Mouse (Mus musculus) kidney, postnatal 0 days (tissue): ENCODE results near the gene Mpdz. TPM values are rescaled to one million over a fixed set of nuclear protein-coding genes. Genes with fewer than 3 reads are reported as not detected.

Experiments used
- ATAC-seq: fragments of 200-750 bp; cut with Nextera tagmentation; replicated peaks from 2 replicates; pipeline ENCODE4 v1.8.0; 2017; ENCODE audit warnings: low read depth, moderate number of reproducible peaks, moderate TSS enrichment, moderate library complexity; ENCODE audit not compliant: low FRiP score
- DNase-seq: peaks from one replicate; pipeline ENCODE4 v3.0.0-alpha.2; 2016; ENCODE audit warnings: low spot score
- H3K27ac ChIP-seq: fragments of 300-500 bp; sonication (generic); 2 replicates; pipeline ENCODE4 v1.5.1; 2014; ENCODE audit warnings: mild to moderate bottlenecking
- H3K27me3 ChIP-seq: fragments of 300-500 bp; sonication (generic); 2 replicates; pipeline ENCODE4 v1.6.1; 2014; ENCODE audit warnings: low read length, mixed read lengths; ENCODE audit not compliant: insufficient read depth
- H3K36me3 ChIP-seq: fragments of 300-500 bp; sonication (generic); 2 replicates; pipeline ENCODE4 v1.6.1; 2014; ENCODE audit warnings: low read length, mixed read lengths; ENCODE audit not compliant: insufficient read depth
- H3K4me1 ChIP-seq: fragments of 300-500 bp; sonication (generic); replicated peaks from 2 replicates; pipeline ENCODE4 v1.6.1; 2014; ENCODE audit warnings: antibody characterized with exemption, low read length, mixed read lengths; ENCODE audit not compliant: insufficient read depth
- H3K4me2 ChIP-seq: fragments of 300-500 bp; sonication (generic); 2 replicates; pipeline ENCODE4 v1.6.1; 2014; ENCODE audit warnings: mild to moderate bottlenecking, low read length, moderate library complexity, mixed read lengths
- H3K4me3 ChIP-seq: fragments of 300-500 bp; sonication (generic); replicated peaks from 2 replicates; pipeline ENCODE4 v1.5.1; 2014; ENCODE audit warnings: low read depth, low read length
- H3K9ac ChIP-seq: fragments of 300-500 bp; sonication (generic); 2 replicates; pipeline ENCODE4 v1.6.1; 2014; ENCODE audit warnings: low read depth, low read length
- H3K9me3 ChIP-seq: fragments of 300-500 bp; sonication (generic); replicated peaks from 2 replicates; pipeline ENCODE4 v1.6.1; 2016; ENCODE audit warnings: low read length, inconsistent platforms, mixed read lengths
- CTCF ChIP-seq: IDR thresholded peaks from 2 replicates; pipeline ENCODE4 v1.5.1; 2016; ENCODE audit warnings: antibody characterized with exemption, low read depth, mild to moderate bottlenecking, moderate library complexity
- WGBS: fragments of 180-500 bp; shearing (Covaris S2); extraction: QIAGEN DNeasy Blood & Tissue Kit; methylation state at CpG from one replicate; pipeline ENCODE4 v1.1.7; 2014; 5-methylcytosine and 5-hydroxymethylcytosine counted together
- polyA plus RNA-seq: library from polyadenylated mRNA; unstranded; fragments of >200 nt; fragmentation: Nextera tagmentation; extraction: Ambion mirVana; gene quantifications from 2 replicates; pipeline ENCODE4 v1.2.1, GENCODE M21; 2015

Mpdz gene
- polyA plus RNA-seq, 1 experiment from 2014 or later = 16.1 TPM

DNA sequence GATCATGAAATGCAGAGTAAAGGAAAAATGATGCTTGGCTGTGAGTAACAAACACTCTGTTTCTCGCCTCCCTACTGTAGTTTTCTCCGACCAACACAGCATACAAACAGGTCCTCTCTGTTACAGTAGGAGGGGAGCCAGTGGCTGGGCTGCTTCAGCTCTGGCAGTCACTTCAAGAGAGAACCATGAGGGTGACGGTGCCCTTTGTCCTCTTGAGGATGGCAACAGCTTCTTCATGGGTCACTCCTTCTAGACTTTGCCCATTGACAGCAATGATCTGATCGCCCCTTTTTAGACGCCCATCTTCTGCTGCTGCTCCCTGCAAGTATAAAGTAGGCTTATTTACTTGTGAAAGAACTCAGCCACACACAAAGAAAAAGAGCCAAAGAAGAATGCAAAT, 163.2 kb downstream of the Mpdz start:
- WGBS = 88% methylated on average over 5 of the region's 5 CpGs
- TF ChIP-seq CTCF = no peak
- Histone ChIP-seq H3K4me3 (no peak overlapping the region), H3K4me1 (peaks cover 4% of the 10 kb centered on the region; the same call in 1 of the 2 replicates), H3K36me3 (peaks cover 4% of the 10 kb centered on the region; the same call in 1 of the 2 replicates), H3K9me3 (no peaks in the 10 kb centered on the region), H3K27ac (no peak overlapping the region), H3K9ac (no peak overlapping the region), H3K4me2 (no peak overlapping the region), H3K27me3 (no peaks in the 10 kb centered on the region)
- ATAC-seq = peak; percentile 76
- DNase-seq = no peak

DNA sequence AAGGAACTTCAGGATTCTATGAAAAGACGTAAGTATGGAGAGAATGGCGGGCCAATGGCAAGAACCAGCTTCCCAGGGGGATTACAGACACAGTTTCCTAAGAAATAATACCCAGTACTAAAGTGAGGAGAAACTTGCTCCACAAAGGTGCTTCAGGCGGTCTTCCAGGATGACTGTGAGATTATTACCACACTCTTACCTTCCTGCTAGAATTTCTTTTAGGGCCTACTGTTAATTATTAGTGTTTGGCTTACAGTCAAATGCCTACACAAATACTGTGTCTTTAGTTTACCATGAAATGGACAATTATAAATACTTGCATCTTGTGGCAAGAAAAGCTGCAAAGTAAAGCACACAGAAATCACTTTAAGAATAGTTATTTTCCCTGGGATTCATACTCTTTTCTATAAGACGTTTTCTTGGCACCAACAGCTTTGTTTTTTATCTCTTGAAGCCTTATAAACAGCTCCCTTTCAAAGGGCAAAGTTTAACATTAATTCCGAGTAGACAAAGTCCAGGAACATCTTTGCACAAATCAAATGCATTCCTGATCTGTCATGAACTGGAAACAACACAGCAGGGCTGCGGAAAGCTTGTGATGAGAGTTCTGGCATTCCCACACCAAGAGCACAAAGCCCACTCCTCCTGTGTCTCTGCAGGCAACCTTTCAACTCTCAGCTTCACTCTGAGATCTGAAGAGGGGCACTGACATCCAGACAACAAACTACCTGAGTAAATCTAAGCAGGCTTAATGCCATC, 166.5 kb downstream of the Mpdz start:
- DNase-seq (peak; percentile 66), ATAC-seq (peak; percentile 74)
- H3K4me3 ChIP-seq = no peak overlapping the region
- H3K36me3 ChIP-seq = 0 out of 2 replicates have a peak, but pooled peaks cover 2% of the 10 kb centered on the region
- H3K27ac ChIP-seq = peak overlapping the region; percentile 72
- WGBS = 54% methylated on average over 6 of the region's 6 CpGs
- peaks cover 4% of the 10 kb centered on the region; the same call in 1 of the 2 replicates for H3K4me1 ChIP-seq
- H3K27me3 ChIP-seq = no peaks in the 10 kb centered on the region
- no peak overlapping the region for H3K4me2 ChIP-seq
- TF ChIP-seq CTCF = no peak
- H3K9me3 ChIP-seq = no peaks in the 10 kb centered on the region
- no peak overlapping the region for H3K9ac ChIP-seq

DNA sequence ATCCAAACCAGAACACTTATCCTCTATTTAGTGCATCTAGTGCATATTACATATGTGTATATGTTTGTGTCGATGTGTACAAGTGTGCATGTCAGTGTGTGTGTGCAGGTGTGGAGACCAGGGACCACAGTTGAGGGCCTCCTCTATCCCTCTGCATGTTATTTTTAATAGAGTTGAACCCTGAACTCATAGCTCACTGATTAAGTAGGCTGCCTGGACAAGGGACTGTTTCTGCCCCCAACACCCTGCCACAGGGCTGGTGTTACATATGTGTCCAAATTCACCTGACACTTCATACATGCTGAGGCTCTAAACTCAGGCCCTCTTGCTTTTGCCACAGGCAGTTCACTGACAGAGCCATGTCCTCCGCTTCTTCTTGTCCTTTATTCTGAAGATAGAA, 169.5 kb downstream of the Mpdz start:
- TF ChIP-seq CTCF = no peak
- ATAC-seq = 0 out of 2 replicates have a peak, but pooled peaks have one; percentile 33

DNA sequence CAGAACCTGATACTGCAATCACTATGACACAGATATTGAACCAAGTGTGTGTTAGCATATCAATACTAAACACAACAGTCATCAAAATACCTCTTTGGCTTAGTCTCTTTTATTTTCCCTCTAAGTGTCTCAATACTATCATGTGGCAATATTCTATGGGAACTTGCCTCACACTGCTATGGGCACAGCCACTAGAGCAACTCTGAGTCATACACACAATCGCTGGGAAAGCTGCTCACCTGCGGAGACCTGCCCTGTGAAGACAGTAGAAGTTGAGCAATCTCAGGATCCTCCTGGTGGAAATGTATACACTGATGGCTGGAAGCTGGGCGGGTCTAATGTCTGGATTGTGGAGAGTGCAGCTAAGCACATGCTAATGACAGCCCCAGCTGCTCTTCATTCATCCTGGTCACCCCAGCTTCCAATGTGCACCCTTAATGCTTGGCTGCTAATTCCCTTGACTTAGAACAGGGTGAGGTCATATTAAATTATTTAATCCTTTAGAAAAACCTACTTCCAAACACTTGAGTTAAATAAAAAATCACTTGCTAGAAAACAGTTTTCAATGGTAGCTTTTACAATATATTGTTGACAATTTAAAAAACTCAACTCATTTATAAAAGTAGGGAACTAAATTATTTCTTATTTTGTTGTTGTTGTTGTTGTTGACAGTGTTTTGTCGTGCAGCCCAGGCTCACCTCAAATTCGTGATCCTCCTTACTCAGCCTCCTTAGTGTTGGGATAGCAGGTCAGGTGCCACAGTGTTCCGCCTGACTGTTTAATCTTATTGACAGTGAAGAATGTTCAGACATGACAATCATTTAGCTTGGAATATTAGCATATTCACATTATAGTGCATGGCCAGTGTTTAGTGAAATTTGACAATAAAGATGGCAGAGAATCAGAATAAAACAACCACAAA, 189.5 kb downstream of the Mpdz start:
- H3K4me1 ChIP-seq = no peaks in the 10 kb centered on the region
- H3K36me3 ChIP-seq = no peaks in the 10 kb centered on the region
- 76% methylated on average over 6 of the region's 6 CpGs for WGBS
- DNase-seq (no peak), ATAC-seq (peak; percentile 46)
- no peak overlapping the region for H3K4me3 ChIP-seq
- H3K4me2 ChIP-seq = no peak overlapping the region
- H3K27me3 ChIP-seq = no peaks in the 10 kb centered on the region
- no peak overlapping the region for H3K27ac ChIP-seq
- no peak for TF ChIP-seq CTCF
- H3K9me3 ChIP-seq = no peaks in the 10 kb centered on the region
- no peak overlapping the region for H3K9ac ChIP-seq

More for the DNA sequence above, 169.5 kb downstream of the Mpdz start:
- Histone ChIP-seq H3K9me3 (no peaks in the 10 kb centered on the region), H3K9ac (no peak overlapping the region), H3K36me3 (0 out of 2 replicates have a peak, but pooled peaks cover 2% of the 10 kb centered on the region), H3K4me3 (no peak overlapping the region), H3K27ac (0 out of 2 replicates have a peak overlapping the region, but pooled peaks have one; percentile 25), H3K4me1 (peaks cover 4% of the 10 kb centered on the region; the same call in 1 of the 2 replicates), H3K4me2 (no peak overlapping the region), H3K27me3 (no peaks in the 10 kb centered on the region)
- no peak for DNase-seq
- 97% methylated on average over 2 of the region's 2 CpGs for WGBS

DNA sequence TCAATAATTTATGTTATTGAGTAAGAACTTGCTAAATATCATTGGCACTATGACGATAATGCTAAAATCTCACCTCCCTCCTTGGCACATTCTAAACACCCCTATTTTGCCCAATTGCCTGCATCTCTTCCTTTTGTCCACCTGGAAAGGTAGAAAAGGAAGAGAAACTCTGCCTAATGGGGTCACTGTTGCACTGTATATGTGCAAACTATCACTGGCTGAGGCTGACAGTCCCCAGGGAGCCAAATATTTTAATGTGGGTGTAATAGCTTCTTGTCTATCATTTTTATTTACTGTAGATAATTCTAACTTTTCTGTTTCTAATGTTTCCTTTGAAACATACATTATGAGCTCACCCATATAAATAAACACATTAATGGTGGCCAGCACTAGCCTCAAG, 190.3 kb downstream of the Mpdz start:
- H3K27ac ChIP-seq = no peak overlapping the region
- no peak overlapping the region for H3K9ac ChIP-seq
- H3K9me3 ChIP-seq = no peaks in the 10 kb centered on the region
- 84% methylated on average over 1 of the region's 1 CpGs for WGBS
- no peak overlapping the region for H3K4me3 ChIP-seq
- H3K4me2 ChIP-seq = no peak overlapping the region
- DNase-seq (peak; percentile 58), ATAC-seq (no peak; the same call in 1 of the 2 replicates)
- H3K36me3 ChIP-seq = no peaks in the 10 kb centered on the region
- H3K4me1 ChIP-seq = no peaks in the 10 kb centered on the region
- no peaks in the 10 kb centered on the region for H3K27me3 ChIP-seq
- no peak; the same call in 1 of the 2 replicates for TF ChIP-seq CTCF

DNA sequence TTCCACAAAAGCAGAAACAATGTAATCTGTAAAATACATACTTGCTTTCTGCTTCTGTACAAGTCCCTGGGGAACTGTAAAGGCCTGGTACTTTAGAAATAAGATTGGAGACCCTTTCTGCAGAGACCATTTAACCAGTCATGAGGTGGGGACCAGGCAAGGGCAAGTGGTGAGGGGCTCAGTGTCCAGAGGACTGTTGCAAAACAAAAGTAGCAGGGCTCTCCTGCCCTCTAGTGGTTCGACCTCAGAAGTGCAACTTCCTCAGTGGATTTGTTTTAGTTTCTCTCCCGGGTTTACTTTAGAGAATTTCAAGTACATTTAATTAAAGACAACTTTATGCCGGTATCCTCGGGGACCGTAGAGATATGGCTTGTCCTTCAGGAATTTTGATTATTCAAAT, 190.7 kb downstream of the Mpdz start:
- H3K4me2 ChIP-seq = no peak overlapping the region
- WGBS = 6% methylated on average over 5 of the region's 5 CpGs
- no peaks in the 10 kb centered on the region for H3K4me1 ChIP-seq
- ATAC-seq (no peak), DNase-seq (peak; percentile 73)
- H3K4me3 ChIP-seq = no peak overlapping the region
- no peaks in the 10 kb centered on the region for H3K9me3 ChIP-seq
- H3K27me3 ChIP-seq = no peaks in the 10 kb centered on the region
- H3K27ac ChIP-seq = no peak overlapping the region
- H3K36me3 ChIP-seq = no peaks in the 10 kb centered on the region
- H3K9ac ChIP-seq = no peak overlapping the region
- TF ChIP-seq CTCF = peak; percentile 88
